Mouse (Mus musculus): Measurements from ENCODE around the gene Rtn4rl1.

DNA sequence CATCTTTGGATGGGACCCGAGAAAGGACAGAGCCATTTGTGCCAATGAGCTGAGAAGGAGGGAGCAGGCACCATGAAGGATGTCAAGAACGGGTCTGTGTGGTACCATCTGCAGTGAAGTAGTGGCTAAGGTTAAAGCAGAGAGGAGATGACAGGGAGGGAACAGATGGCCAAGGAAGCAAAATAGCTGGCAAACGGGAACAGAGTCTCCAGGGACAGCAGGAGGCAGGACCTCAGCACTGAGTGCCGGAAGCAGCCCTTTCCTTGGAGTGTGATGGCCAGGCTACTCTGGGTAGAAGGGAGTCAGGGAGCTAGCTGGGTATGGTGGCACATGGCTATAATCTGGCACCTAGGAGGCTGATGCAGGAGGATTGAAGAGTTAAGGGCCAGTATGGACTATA lies 5.2 kb downstream of the Rtn4rl1 start:
- TF ChIP-seq CTCF (IDR thresholded peaks at IDR 0.05; ENCODE audit: low read depth) (no peak), EP300 (optimal IDR thresholded peaks at IDR 0.05) (no peak)

Data from stomach, postnatal 0 days (tissue).